Mouse (Mus musculus) heart, embryonic 15.5 days (tissue): Measurements from ENCODE around the gene Urb1. TPM values are rescaled to one million over a fixed set of nuclear protein-coding genes. Genes with fewer than 3 reads are reported as not detected.

Source experiments
- ATAC-seq: fragments of 200-750 bp; cut with Nextera tagmentation; replicated peaks from 2 replicates; pipeline ENCODE4 v1.8.0; 2017; ENCODE audit warnings: low read depth, moderate TSS enrichment; ENCODE audit not compliant: insufficient number of reproducible peaks, insufficient read depth, low FRiP score
- H3K27ac ChIP-seq: fragments of 300-500 bp; sonication (generic); 2 replicates; pipeline ENCODE4 v1.5.1; 2015; ENCODE audit warnings: mild to moderate bottlenecking, inconsistent platforms
- H3K27me3 ChIP-seq: fragments of 300-500 bp; sonication (generic); 2 replicates; pipeline ENCODE4 v1.6.1; 2015; ENCODE audit warnings: inconsistent platforms
- H3K36me3 ChIP-seq: fragments of 300-500 bp; sonication (generic); 2 replicates; pipeline ENCODE4 v1.6.1; 2015; ENCODE audit warnings: mild to moderate bottlenecking, inconsistent platforms
- H3K4me1 ChIP-seq: fragments of 300-500 bp; sonication (generic); replicated peaks from 2 replicates; pipeline ENCODE4 v1.6.1; 2015; ENCODE audit warnings: inconsistent platforms
- H3K4me2 ChIP-seq: fragments of 300-500 bp; sonication (generic); 2 replicates; pipeline ENCODE4 v1.6.1; 2015; ENCODE audit warnings: inconsistent platforms, mild to moderate bottlenecking, moderate library complexity
- H3K4me3 ChIP-seq: fragments of 300-500 bp; sonication (generic); 2 replicates; pipeline ENCODE4 v1.5.1; 2015; ENCODE audit warnings: mild to moderate bottlenecking, inconsistent platforms
- H3K9ac ChIP-seq: fragments of 300-500 bp; sonication (generic); 2 replicates; pipeline ENCODE4 v1.6.1; 2015; ENCODE audit warnings: mild to moderate bottlenecking, inconsistent platforms
- H3K9me3 ChIP-seq: fragments of 300-500 bp; sonication (generic); replicated peaks from 2 replicates; pipeline ENCODE4 v1.6.1; 2016; ENCODE audit warnings: inconsistent platforms
- WGBS: fragments of 180-500 bp; shearing (Covaris S2); methylation state at CpG from one replicate; pipeline ENCODE4 v1.1.7; 2015; ENCODE audit warnings: mixed read lengths; 5-methylcytosine and 5-hydroxymethylcytosine counted together
- polyA plus RNA-seq: library from polyadenylated mRNA; unstranded; fragments of >200 nt; fragmentation: Nextera tagmentation; extraction: Ambion mirVana; gene quantifications from 2 replicates; pipeline ENCODE4 v1.2.1, GENCODE M21; 2015

Gene Urb1
- polyA plus RNA-seq: 6.2 and 6.8 TPM in 2 replicates

DNA sequence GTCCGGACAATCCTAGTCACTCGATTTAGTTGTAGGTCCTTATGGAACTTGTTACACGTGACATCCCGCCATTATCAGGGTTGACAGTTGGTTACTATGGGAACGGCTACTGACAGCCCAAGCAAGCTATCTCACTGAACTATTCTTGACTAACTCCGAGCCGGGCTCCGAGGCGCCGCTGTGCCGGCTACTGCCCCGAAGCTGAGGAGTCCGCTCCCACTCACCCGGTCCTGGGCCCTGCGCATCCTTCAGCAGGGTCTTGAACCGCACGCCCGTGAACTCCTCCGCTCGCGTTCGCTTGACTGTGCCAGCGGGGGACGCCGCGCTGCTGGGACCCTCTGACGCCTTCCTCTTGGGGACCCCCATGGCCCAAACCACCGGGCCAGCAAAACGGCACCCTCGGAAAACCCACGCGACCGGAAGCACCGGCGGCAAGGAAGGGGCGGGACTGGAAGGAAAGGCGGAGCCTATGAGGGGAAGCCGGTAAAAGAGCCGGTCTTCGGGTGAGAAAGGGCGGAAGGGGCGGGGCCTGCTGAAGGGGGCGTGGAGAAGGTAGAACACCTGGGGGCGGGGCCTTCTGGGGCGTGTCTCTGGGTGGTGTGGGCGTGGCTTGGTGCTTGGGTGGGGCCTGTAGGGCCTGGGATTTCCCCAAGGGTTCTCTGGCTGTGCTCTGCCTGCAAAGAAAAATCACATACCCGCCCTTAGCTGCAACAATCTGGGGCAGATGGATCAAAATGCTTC lies at the start of gene Urb1:
Urb1 (minus strand) TSS at position 439 of the 741 bp plus-strand sequence.
- H3K4me2 ChIP-seq: peak within 1 kb of the TSS; percentile 73
- H3K27me3 ChIP-seq: no peaks in the 10 kb centered on the region
- H3K27ac ChIP-seq: peak within 1 kb of the TSS; percentile 87
- H3K36me3 ChIP-seq: 0 out of 2 replicates have a peak, but pooled peaks cover 2% of the 10 kb centered on the region
- ATAC-seq: peak; percentile 95
- peak within 1 kb of the TSS; percentile 77 for H3K4me3 ChIP-seq
- WGBS: under 1% methylated on average over 47 of the region's 47 CpGs
- no peaks in the 10 kb centered on the region for H3K9me3 ChIP-seq
- H3K4me1 ChIP-seq: peaks cover 16% of the 10 kb centered on the region
- H3K9ac ChIP-seq: peak within 1 kb of the TSS; percentile 62

DNA sequence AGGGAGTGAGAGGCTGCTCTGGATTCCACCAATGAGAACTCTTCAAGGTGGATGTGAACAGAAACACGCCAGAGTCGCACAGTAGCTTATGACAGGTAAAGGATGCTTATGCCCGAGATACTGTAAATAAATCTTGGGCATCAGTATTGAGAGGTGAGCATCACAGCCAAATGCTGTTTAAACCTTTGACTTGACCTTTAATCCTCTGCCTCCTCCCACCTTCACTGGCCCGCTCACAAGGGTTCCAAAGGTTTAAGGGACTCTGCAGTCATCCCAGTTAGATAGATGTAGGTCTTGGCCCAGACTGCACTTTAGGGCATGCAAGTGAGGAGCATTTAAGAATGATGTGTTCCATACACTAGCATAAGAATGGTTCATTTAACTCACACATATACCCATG lies 48.0 kb upstream of the Urb1 start:
- no peak overlapping the region for H3K9ac ChIP-seq
- no peaks in the 10 kb centered on the region for H3K36me3 ChIP-seq
- no peak overlapping the region for H3K27ac ChIP-seq
- H3K27me3 ChIP-seq: no peaks in the 10 kb centered on the region
- no peaks in the 10 kb centered on the region for H3K9me3 ChIP-seq
- no peak overlapping the region for H3K4me2 ChIP-seq
- H3K4me1 ChIP-seq: no peaks in the 10 kb centered on the region
- ATAC-seq: no peak
- H3K4me3 ChIP-seq: no peak overlapping the region
- 86% methylated on average over 4 of the region's 4 CpGs for WGBS

DNA sequence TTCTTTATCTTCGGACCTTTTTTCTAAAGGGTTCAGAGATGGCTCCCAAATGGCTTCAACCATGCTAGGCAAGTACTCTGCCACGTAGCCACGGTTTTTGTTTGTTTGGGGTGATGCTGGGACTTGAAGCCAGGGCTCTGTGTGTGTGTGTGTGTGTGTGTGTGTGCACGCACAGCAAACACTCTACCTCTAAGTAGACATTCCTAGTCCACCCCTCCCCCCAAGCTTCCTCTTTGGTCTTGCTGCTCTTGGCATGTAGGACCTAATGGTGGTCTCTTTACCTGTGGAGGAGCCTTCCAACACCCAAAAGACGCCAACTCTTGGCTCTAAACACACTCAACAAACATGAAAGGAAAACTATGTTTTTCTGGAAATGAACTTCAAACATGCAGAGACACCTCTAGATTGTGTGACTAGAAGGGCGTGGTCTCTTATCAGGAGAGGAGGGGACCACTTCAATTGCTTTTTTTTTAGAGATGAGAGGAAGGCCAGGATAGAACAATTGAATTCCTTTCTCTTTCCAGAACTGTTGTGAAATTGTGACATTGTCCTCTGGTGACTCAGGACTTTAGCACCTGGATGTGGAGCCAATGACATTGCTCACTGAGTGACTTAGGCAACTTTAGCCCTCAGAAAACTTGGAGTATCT lies 46.5 kb upstream of the Urb1 start:
- WGBS: 79% methylated on average over 6 of the region's 6 CpGs

DNA sequence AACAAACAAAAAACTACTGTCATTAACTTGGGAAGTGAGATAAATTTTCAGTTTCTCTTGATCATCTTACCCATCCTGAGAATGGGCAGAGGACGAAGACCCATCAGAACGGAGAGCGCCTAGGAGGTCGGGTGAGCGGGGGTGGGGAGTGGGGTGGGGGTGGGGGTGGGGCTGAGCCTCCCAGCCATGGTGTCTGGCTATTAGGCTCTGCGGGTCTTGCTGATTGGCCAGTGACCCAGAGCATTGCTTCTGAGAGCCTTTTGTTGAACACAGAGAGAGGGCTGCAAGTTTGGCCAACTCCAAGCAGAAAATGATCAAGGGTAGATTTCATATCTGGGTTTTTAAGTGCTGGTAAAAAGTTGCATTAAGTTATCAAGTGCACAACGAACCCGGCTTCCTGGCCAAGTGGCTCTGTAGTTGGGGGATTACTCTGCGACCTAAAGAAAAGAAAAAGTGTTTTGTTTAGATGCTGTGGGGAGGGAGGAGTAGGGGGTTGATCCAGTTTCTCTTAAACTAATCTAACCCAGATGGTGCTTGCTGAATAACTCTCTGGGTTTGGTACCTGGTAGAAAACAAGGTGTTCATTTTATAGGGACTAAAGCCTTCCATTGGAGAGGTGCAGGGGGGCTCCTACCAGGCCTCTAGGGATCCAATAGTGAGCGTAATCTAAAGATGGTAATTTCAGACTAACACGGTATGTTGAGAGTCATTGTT lies 41.6 kb upstream of the Urb1 start:
- Histone ChIP-seq H3K36me3 (no peaks in the 10 kb centered on the region), H3K27ac (no peak overlapping the region), H3K4me1 (peaks cover 13% of the 10 kb centered on the region), H3K27me3 (no peaks in the 10 kb centered on the region), H3K4me3 (no peak overlapping the region), H3K4me2 (no peak overlapping the region), H3K9ac (no peak overlapping the region), H3K9me3 (no peaks in the 10 kb centered on the region)
- no peak for ATAC-seq
- 64% methylated on average over 11 of the region's 11 CpGs for whole genome bisulfite sequencing

More for the DNA sequence above, 46.5 kb upstream of the Urb1 start:
- no peaks in the 10 kb centered on the region for H3K4me1 ChIP-seq
- H3K4me3 ChIP-seq: no peak overlapping the region
- ATAC-seq: no peak
- H3K27me3 ChIP-seq: no peaks in the 10 kb centered on the region
- H3K9me3 ChIP-seq: no peaks in the 10 kb centered on the region
- no peak overlapping the region for H3K4me2 ChIP-seq
- H3K36me3 ChIP-seq: no peaks in the 10 kb centered on the region
- H3K9ac ChIP-seq: no peak overlapping the region
- H3K27ac ChIP-seq: no peak overlapping the region

DNA sequence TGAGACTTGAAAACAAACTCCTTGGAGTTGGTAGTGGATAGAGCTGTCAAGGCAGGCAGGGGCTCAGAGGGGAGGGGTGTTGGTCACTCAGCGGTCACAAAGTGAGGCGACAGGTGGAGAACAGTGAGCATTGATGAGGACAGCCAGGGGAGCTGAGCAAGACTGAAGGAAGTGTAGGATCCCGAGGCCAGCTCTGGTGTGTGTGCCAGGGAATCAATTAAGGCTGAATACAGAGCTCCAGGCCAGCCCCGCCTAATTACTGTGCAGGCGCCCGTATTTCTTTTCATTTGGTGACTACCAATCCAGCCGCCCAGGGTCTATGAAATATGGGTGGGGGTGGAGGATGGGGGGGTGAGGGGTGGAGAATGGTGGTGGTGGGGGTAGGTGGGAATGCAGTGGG lies 40.7 kb upstream of the Urb1 start:
- Histone ChIP-seq H3K4me2 (no peak overlapping the region), H3K9ac (no peak overlapping the region), H3K9me3 (no peaks in the 10 kb centered on the region), H3K36me3 (no peaks in the 10 kb centered on the region), H3K4me1 (peaks cover 13% of the 10 kb centered on the region), H3K4me3 (no peak overlapping the region), H3K27me3 (no peaks in the 10 kb centered on the region), H3K27ac (no peak overlapping the region)
- 83% methylated on average over 7 of the region's 7 CpGs for WGBS
- no peak for ATAC-seq

DNA sequence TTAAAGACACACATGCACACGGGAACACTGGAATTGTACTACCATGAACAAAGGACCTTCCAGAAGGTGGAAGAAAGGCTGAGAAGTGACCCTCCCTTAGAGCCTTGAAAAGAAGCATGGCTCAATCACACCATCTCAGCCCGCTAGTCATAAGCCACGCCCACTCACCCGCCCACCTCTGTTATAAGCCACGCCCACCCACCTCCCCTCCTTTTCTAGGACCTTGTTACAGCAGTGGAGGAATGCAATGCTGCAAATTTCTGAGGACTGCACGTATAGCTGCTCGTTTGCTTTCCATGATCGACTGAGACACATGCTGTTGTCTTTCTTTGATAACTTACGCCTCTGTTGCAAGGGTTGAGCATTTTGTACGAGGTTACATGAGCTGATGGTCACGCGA lies 39.0 kb upstream of the Urb1 start:
- H3K9me3 ChIP-seq: no peaks in the 10 kb centered on the region
- WGBS: 48% methylated on average over 12 of the region's 12 CpGs
- no peak overlapping the region for H3K9ac ChIP-seq
- no peak overlapping the region for H3K4me3 ChIP-seq
- no peaks in the 10 kb centered on the region for H3K36me3 ChIP-seq
- no peaks in the 10 kb centered on the region for H3K27me3 ChIP-seq
- ATAC-seq: no peak
- H3K4me1 ChIP-seq: peaks cover 22% of the 10 kb centered on the region
- H3K4me2 ChIP-seq: no peak overlapping the region
- no peak overlapping the region for H3K27ac ChIP-seq

DNA sequence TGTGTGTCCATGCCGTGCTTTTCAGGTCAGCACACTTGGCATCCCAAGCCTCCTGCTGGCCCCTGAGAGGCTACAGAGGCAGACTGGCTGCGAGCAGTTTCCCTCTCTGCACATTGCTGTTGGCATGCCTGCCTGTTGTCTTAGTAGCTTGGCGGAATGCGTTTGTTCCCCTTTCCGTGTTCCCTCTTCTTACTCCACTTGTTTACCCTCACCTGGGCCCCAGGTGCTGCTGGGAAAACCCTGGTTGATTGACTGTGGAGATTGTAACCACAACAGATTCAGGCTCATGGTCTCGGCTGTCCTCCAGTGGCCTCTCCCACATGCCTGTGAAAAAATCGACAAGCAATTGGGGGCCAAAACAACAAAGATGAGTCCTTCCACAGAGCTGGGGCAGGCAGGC lies 38.5 kb upstream of the Urb1 start:
- H3K4me2 ChIP-seq: no peak overlapping the region
- no peaks in the 10 kb centered on the region for H3K27me3 ChIP-seq
- no peak for ATAC-seq
- H3K27ac ChIP-seq: no peak overlapping the region
- no peaks in the 10 kb centered on the region for H3K36me3 ChIP-seq
- peaks cover 23% of the 10 kb centered on the region for H3K4me1 ChIP-seq
- WGBS: 71% methylated on average over 7 of the region's 7 CpGs
- no peak overlapping the region for H3K4me3 ChIP-seq
- H3K9ac ChIP-seq: no peak overlapping the region
- H3K9me3 ChIP-seq: no peaks in the 10 kb centered on the region

DNA sequence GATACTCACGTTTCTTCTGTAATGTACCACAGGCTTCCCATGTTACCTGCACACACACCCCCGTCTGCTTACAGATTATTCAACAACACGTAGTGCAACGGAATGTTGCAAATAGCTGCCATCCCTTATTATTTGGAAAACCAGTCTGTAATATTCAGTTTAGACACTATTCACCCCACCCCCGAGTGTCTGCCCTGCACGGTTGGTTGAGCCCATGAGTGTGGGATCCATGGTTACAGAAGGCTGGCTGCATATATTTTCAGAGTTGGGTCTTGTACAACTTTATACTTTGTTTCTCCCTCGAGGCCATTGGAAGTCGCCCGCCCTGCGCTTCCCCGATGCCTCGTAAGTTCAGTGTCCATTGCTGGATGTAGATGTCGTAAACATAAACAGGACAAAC lies 35.4 kb upstream of the Urb1 start:
- Histone ChIP-seq H3K36me3 (no peaks in the 10 kb centered on the region), H3K9ac (no peak overlapping the region), H3K4me1 (peaks cover 30% of the 10 kb centered on the region), H3K4me3 (no peak overlapping the region), H3K27ac (peak overlapping the region; percentile 66; the same call in 1 of the 2 replicates), H3K27me3 (no peaks in the 10 kb centered on the region), H3K9me3 (no peaks in the 10 kb centered on the region), H3K4me2 (0 out of 2 replicates have a peak overlapping the region, but pooled peaks have one; percentile 2)
- WGBS: 80% methylated on average over 13 of the region's 13 CpGs
- ATAC-seq: no peak

DNA sequence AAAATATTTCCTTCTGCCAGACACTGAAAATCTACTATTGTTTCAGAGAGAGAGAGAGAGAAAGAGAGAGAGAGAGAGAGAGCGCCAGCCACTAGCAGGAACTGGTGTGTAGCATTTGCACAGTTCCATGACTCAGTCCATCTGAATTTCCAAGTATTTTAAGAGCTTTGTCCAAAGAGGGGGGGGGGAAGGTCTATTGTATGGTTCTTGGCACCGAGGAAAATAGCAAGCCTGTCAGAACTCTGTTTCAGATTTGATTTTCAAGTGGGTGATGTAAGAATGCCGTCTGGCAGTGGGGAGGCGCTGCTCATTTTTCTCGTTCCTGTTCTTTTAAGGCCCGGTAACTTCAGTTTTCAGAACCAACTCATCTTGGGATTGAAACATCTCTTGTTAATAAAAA lies 34.8 kb upstream of the Urb1 start:
- Histone ChIP-seq H3K9me3 (no peaks in the 10 kb centered on the region), H3K4me2 (peak overlapping the region; percentile 2; the same call in 1 of the 2 replicates), H3K9ac (no peak overlapping the region), H3K4me3 (no peak overlapping the region), H3K27ac (peak overlapping the region; percentile 66), H3K36me3 (no peaks in the 10 kb centered on the region), H3K27me3 (no peaks in the 10 kb centered on the region), H3K4me1 (peaks cover 30% of the 10 kb centered on the region)
- ATAC-seq: peak; percentile 70; the same call in 1 of the 2 replicates
- WGBS: 39% methylated on average over 6 of the region's 6 CpGs

DNA sequence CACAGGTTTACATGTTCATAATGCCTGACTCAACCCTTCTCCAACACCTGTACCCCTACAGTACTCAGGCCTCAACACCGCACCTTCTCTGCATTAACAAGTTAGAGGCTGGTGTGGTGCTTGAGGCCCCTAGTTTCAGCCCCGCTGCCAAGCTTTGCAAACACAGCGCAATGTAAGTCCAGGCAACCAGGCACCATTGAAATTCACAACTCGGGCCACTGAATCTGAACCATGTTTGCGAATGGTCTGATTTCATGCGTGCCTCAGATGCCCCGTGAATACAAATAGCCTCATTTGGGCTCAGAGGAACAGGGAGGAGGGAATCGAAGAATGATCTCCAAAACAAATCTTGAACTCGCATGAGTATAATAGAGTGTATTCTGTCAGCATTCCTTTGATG lies 32.0 kb upstream of the Urb1 start:
- H3K4me1 ChIP-seq: peaks cover 22% of the 10 kb centered on the region
- no peak overlapping the region for H3K4me3 ChIP-seq
- no peak overlapping the region for H3K27ac ChIP-seq
- H3K9me3 ChIP-seq: no peaks in the 10 kb centered on the region
- no peaks in the 10 kb centered on the region for H3K36me3 ChIP-seq
- WGBS: 74% methylated on average over 9 of the region's 9 CpGs
- no peak overlapping the region for H3K4me2 ChIP-seq
- ATAC-seq: no peak
- no peaks in the 10 kb centered on the region for H3K27me3 ChIP-seq
- no peak overlapping the region for H3K9ac ChIP-seq

DNA sequence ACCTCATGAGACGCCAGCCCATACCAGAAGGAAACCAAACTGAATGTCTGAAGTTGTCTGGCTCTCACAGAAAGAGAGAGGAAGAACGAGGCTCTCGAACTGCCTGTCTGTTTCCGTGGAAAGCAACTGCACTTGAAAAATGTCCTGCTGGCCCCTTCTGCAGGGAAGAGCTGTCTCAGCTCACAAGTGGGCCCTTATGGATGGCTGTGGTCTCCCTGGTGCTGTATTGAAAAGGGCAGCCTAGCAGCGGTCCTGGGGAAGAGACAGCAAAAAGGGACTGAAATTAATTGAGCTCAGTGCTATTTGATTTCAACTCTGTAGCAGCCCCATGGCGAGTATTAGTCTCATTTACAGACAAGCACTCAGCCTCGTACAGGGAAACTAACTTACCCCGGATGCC lies 27.2 kb upstream of the Urb1 start:
- no peak overlapping the region for H3K27ac ChIP-seq
- H3K27me3 ChIP-seq: peaks cover 10% of the 10 kb centered on the region; the same call in 1 of the 2 replicates
- no peak for ATAC-seq
- H3K4me1 ChIP-seq: peaks cover 16% of the 10 kb centered on the region
- no peak overlapping the region for H3K4me2 ChIP-seq
- WGBS: 52% methylated on average over 8 of the region's 8 CpGs
- no peak overlapping the region for H3K9ac ChIP-seq
- no peaks in the 10 kb centered on the region for H3K36me3 ChIP-seq
- no peak overlapping the region for H3K4me3 ChIP-seq
- H3K9me3 ChIP-seq: no peaks in the 10 kb centered on the region
